Mouse (Mus musculus): ENCODE measurements around the gene Ebpl. TPM values are rescaled to one million over a fixed set of nuclear protein-coding genes. Genes with fewer than 3 reads are reported as not detected.
"Not testable (repeated sequence)": the region's sequence is repeated elsewhere in the genome, so short reads cannot be mapped to it uniquely, and the experiment has no call there.

Gene Ebpl
- polyA plus RNA-seq, 2 experiments from 2014 or later = 6.7 to 10.3 TPM

DNA sequence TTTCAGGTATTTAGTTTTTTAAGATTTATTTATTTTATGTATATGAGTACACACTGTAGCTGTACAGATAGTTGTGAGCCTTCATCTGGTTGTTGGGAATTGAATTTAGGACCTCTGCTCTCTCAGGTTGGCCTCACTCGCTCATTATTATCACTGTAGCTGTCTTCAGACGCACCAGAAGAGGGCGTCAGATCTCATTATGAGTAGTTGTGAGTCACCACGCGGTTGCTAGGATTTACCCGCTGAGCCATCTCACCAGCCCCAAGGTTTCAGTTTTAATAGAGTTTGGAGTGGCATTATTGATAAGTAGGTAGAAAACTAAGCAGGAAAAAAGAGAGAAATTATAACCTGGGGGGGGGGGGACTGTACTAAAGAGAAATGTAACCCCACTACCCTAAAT, 33.2 kb downstream of the Ebpl start:
- ATAC-seq = not testable (repeated sequence)

DNA sequence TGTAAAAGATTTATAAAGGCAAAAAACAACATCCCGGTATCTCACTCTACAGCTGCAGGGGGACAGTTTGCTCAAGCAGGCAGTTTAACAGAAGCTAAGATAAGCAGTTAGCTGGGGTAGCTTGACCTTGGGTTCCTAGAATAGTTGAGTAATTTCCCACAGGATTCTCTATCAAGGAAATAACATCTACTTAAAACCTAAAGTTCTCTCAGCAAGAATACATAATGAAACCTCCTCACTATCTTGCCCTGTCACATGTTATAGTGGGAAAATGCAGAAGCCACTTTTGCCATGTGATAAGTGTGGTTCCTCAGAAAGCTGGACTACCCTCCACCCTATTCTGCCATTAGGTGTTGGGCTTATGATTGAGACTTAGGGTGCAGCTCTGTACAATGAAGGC, 37.5 kb downstream of the Ebpl start:
- no peak for ATAC-seq

GRCm38 (mm10) chr14:61321200-61321599, 39.0 kb downstream of the Ebpl start:
- ATAC-seq = no peak

DNA sequence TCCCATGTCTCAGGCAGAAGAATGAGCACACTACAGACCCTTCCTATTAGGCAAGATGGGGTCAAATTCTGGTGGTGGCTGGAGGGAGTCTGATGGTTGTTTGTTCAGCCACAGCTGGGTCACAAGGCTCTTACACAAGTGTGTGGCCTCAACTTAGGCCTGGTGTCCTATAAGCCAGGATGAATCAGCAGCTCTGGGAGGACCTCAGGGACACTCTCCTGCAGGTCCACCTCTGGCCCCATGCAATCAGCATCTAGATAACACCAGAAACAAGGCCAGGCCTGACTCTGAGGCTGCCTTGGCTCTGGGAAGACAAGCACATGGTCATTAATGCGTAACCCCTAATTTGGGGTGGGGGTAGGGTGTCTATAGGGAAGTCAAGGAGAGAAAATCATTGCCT, 39.5 kb downstream of the Ebpl start:
- no peak for ATAC-seq

DNA sequence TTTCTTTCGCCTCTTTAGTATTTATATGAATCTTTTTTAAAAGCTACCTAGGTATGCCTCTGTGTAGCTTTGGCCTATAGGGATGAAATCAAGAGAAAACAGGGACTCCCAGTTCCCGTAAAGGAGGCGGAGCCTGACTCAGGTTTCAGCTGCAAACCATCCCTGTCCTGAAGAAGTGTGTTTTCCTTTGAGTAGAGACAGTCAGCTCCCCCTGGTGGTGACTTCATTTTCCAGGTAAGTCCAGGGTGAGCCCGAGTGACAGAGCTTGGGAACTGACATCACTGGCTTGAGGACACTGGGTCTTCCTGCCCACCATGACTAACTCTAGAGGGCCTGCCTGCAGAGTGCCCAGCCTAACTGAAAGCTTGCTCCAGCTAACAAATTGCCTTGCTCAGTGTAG, 43.4 kb downstream of the Ebpl start:
- ATAC-seq = no peak

DNA sequence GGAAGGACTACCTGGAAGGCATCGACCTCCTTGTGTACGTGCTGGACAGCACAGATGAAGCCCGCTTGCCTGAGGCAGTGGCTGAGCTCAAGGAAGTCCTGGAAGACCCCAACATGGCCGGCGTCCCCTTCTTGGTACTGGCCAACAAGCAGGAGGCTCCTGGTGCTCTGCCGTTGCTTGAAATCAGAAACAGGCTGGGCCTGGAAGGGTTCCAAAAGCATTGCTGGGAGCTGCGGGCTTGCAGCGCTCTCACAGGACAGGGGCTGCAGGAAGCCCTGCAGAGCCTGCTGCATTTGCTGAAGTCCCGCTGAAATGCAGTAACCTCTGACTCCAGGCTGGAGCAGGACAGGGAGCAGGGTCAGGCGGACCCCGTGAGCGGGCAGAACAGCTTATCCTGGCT, 49.3 kb downstream of the Ebpl start:
- no peak for ATAC-seq

DNA sequence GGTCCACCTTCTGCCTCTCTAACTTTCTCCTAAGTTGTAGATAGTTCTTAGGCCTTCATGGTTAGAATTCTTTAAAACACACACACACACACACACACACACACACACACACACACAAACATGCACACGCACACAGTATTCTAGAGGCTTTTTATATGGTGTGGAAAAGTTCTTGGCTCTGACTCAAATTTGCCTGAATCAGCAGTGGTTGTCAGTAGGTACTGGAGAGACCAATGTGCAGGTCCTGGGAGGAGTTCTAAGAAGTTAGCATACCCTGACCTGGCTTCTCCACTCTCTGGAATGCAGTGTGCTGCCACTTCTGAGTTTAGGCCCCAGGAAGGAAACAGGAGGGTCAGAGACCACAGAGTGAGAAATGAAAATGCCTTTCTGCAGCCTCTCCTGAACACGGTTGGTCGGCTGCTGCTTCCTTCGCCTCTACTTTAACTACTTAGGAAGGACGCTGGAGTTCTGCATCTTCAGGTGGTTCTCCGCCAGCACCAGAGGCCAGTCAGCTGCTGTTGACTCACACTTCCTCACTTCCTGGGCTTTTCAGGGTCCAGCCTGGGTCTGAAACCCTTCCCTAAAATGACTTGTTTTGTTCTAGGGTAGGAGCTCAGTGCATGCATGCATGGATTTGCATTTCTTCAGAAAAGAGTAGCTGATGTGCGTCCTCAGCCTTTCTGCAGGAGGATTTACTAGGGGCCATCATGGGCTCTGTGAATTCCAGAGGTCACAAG, 50.0 kb downstream of the Ebpl start:
- ATAC-seq = no peak

GRCm38 (mm10) chr14:61309593-61309992, 50.6 kb downstream of the Ebpl start, which contains the start of gene Arl11:
TSS of gene Arl11 (plus strand) at chr14:61309753.
- ATAC-seq = peak; percentile 61

GRCm38 (mm10) chr14:61303969-61304609, 56.1 kb downstream of the Ebpl start:
- no peak for ATAC-seq

DNA sequence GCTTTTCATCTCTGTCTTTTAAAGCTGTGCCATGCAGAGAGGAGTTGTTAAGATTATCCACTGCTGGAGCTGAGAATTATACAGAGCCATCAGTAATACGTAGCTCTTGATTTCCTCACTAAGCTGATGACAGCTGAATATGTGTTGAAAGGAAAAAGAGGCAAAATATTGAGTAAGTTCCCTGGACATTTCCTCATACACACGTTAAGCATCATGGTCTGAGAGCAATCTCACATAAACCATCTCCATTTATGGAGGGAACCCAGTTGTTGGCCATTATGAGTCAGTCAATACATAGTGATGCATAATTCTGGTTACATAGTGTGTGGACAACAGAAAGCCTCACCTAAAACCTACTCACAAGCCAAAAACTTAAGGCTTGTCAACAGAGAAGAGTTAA, 57.8 kb downstream of the Ebpl start:
- no peak for ATAC-seq

GRCm38 (mm10) chr14:61301323-61301722, 58.9 kb downstream of the Ebpl start:
- ATAC-seq = no peak

DNA sequence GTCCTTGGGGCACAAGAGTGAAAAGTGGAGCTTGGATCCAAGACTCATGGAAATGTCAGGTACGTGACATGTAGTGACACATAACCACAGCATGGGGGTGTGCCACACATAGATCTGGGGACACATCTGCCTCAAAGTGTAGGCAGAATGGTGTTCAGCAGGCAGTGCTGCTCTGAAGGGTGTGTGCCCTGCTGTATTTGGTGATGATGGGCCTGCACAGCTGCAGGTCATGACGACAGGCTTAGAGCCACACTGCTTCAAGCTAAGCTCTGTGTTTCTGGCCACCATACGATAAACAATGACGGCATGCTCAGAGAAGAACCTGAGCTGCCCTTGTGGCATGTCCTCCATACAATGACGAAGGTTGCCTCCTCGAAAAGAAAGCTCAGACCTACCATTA, 60.4 kb downstream of the Ebpl start:
- ATAC-seq = no peak

- no peak for ATAC-seq
Measured at GRCm38 (mm10) chr14:61294738-61295079, 65.5 kb downstream of the Ebpl start.

- peak; percentile 61 for ATAC-seq
Measured at GRCm38 (mm10) chr14:61293884-61294737, 66.1 kb downstream of the Ebpl start.

DNA sequence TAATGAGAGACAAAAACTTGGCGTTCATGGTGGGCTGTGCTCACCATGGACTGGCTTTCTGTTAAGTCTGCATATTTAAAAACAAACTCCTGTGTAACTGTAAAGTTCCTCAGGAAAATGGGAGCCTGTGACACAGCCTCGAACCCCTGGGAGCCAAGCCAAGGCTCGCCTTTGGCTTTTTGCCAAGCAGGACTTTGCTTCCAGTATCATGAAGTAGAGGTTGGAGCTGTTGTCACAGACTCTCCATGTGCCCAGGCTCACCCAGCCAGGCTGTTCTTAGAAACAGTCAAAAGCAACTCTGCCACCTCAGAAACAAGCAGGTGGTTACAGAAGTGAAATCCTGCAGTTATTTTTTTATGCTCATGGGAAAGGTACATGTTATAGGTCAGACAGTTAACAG, 69.6 kb downstream of the Ebpl start:
- no peak for ATAC-seq

DNA sequence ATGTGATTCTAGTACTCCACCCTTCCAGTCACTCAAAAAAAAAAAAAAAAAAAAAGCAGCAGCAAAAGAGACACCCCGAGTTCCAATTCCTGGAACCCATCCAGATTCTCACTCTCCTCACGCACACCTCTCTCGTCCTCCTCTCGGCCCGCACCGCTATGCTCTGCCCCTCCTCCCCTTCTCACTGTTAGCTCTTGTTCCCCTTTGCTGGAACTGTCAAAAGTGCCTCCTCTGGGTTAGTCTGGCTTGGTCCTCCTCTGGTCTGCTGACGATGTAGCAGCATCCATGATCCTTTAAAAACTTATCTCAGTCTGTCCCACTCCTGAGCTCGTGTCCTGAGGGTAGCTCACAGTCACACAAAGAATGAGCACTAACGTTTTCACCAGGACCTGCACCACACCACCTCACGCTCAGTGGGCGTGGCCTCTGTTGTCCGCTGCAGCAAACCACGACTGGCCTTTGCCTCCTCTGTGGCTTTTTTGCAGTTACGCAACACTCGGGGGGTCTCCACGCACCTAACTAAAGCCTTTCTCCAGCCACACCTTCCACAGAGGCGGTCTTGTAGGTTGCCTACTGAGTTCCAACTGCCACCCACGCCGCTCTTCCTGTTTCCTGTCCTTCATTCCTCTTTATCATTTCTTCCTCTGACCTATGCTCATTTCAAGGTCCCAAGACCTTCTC, 71.5 kb downstream of the Ebpl start:
- ATAC-seq = no peak

Other genes with a start within 250 kb of the Ebpl start
- gene Sacs, start 222.0 kb downstream of the Ebpl start, polyA plus RNA-seq (2017; shearing (Covaris generic)) = 1 to 10 TPM; 6.6 to 6.9 TPM
- not detected for gene Sgcg, start 101.9 kb downstream of the Ebpl start, polyA plus RNA-seq (2017; shearing (Covaris generic))
- under 1 TPM; 0.60 to 0.65 TPM for gene Arl11, start 50.7 kb downstream of the Ebpl start, polyA plus RNA-seq (2017; shearing (Covaris generic))
- gene Kpna3, start 79.4 kb upstream of the Ebpl start, polyA plus RNA-seq (2017; shearing (Covaris generic)) = 10 to 100 TPM; 40.5 to 42.7 TPM
- 1 to 10 TPM; 7.1 to 8.5 TPM for gene Spryd7, start 196.4 kb upstream of the Ebpl start, polyA plus RNA-seq (2017; shearing (Covaris generic))
- gene Trim13, start 237.8 kb upstream of the Ebpl start, polyA plus RNA-seq (2017; shearing (Covaris generic)) = 1 to 10 TPM; 5.3 to 8.0 TPM
- under 1 TPM; 0.48 to 0.80 TPM for gene Kcnrg, start 247.0 kb upstream of the Ebpl start, polyA plus RNA-seq (2017; shearing (Covaris generic))

Data from activated CD4-positive, CD25-positive, alpha-beta regulatory T cell, adult 4 months (primary cell).